Mouse (Mus musculus): ENCODE measurements at regions not wholly inside any gene's neighbourhood (a gene's known extent, or its start where the extent isn't known, plus 50 kb on each side); places are given as distances from the start of the nearest gene placed in this dataset.

- no peak for DNase-seq
Observed at GRCm38 (mm10) chr14:36819826-36820225, 148.8 kb downstream of the Ccser2 start.

DNA sequence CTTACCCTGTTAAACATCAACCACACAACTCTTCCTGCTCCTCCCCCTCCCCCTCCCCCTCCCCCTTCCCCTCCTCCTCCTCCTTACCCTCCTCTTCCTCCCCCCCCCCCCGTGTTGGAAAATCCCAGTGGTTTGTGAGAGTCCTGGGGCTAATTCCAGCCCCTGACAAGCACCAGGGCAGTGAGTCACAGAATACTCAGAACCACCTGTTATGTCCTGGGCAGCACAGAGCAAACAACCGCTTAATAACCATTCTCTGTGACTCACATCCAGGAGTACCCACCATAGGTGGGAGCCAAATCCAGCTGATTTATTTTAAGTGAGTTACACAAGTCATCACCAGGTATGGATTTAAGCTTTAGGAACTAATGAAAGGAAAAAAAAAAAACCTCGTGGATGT is 166.2 kb downstream of the Ccser2 start:
- DNase-seq = no peak

- DNase-seq = no peak
Observed at GRCm38 (mm10) chr14:36799820-36800219, 168.8 kb downstream of the Ccser2 start.

DNA sequence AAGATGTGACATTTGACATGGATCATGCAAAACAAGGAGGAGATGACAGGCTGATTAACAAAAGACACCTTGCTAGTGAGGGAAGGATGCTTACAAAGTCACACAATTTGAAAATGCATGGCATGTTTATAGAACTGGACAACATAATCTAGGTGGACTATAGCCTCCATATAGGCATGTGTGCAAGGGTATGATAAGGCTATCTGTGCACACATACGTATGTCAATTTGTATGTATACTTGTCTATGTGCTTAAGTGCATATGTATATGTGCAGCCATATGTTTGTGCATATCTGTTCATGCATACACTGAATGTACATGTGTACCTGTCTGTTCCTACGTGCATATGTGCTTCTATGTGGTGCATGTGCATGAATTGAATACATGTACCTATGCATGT is 186.7 kb downstream of the Ccser2 start:
- DNase-seq = no peak

DNA sequence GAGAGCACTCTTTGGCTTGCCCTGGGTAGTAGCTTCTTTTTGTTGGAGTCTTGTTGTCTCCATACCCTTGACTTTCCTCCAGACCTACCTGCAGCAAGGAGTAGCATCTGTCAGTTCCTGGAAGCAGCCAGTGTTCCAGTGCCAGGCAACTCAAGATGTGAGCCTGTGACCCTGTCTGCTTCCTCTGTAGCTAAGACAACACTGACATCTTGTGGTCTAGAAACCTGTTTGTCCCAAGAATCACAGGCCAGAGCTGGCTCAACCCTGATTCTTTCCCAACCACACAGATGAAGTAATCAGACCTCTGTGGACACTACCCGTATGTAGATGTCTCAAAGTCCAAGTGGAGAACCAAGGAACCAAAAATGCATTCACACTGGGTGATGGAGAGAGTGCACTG is 189.6 kb downstream of the Ccser2 start:
- no peak for DNase-seq

GRCm38 (mm10) chr14:36774349-36774748 is 194.2 kb downstream of the Ccser2 start:
- peak; percentile 60 for DNase-seq

DNA sequence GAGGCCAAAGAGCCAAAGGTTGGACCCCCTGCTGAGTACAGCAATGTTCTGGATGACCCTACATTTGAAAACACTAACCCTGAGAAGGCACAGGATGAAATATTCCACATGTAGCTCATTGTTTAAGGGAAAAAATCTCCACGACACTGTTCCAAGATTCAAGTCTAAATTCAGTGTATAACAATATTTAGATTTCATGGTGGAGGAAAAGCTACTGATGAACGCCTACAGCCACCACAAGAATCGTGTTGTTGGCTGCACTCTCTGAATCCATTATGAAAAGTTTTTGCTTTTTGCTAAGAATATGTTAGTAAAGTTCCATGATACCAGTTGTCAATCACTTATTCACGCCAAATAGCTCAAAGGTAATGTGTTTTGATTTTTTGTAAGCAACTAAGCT is 204.2 kb downstream of the Ccser2 start:
- no peak for DNase-seq

- DNase-seq = no peak
Observed at GRCm38 (mm10) chr14:36756056-36756455, 212.5 kb downstream of the Ccser2 start.

DNA sequence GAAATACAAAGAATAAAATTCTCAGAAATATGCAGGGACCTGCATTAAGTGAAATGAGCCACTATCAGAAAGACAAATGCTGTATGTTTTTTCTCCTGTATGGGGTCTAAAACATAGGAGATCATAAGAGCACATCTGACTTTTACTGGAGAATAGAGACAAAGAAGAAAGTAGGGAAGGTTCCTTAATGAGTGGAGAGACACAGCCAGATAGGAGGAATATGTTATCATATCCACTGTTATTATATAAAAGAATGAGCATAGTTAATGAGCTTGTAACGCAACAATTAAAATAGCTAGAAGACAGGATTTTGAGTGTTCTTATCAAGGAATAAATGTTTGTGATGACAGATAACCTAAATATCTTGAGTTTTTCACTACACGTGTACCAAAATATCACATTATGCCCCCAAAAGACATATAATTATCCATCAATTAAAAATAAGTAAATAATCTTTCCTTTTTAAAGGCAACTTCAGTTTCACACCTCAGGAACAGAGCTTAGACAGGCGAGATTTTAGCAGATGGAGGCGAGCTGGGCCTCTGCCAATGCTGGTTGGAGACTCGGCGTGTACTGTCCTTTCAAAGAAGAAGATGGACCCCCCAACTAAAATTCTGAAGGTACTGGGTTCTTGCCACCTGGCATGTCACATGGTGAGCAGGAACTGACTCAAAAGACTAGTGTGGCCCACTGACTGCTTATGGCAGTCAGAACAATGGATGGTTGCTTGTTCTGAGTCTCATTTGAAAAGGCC is 220.3 kb downstream of the Ccser2 start:
- no peak for DNase-seq

DNA sequence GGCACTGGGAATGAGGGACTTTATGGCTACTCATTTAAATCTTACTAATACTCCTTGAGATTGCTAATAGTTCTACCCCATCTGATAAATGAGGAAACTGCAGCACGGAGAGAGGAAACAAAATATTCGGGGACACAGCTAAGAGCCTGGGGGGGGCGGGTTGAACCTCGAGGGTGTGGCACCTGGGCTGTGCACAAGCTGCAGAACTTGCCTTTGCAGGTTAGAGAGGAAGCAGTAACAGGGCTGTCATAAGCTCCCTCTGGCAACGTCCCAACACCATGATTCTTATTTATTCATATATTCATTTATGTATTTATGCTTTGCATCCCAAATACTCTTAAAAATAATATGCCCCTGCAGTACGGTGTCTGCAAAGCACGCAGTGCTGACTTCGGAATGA is 237.5 kb downstream of the Ccser2 start:
- no peak for DNase-seq

DNA sequence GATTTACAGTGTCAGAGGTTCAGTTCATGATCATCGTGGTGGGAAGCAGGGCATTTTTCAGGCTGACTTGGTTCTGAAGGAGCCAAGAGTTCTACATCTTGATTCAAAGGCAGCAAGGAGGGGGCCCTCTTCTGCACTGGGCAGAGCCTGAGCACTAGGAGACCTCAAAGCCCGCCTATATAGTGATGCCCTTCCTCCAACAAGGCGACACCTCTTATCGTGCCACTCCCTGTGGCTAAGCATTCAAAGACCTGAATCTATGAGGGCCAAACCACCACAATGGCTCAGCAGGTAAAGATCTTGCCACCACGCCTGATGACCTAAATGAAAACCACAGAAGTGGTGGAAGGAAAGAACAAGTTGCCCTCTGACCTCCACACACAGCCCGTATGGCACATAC is 242.5 kb downstream of the Ccser2 start:
- no peak for DNase-seq

DNA sequence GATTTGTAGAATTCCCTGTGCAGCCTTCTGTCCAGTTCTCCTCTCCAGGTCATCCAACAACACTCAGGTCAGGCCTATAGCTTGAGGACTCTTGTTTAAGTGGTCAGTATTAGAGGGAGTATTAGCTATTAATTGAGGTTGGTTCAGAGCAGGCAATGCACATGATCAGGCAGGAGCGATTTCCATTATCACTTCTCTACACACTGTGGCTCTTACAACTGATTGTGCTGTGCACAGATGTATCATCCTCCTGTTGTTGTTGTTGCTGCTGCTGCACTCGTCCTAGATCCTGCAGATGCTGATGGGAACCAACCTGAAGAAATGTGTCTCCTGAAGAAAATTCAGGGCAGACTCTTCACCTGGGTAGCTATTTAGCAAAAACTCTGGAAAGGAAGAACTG is 252.9 kb downstream of the Ccser2 start:
- DNase-seq = no peak

DNA sequence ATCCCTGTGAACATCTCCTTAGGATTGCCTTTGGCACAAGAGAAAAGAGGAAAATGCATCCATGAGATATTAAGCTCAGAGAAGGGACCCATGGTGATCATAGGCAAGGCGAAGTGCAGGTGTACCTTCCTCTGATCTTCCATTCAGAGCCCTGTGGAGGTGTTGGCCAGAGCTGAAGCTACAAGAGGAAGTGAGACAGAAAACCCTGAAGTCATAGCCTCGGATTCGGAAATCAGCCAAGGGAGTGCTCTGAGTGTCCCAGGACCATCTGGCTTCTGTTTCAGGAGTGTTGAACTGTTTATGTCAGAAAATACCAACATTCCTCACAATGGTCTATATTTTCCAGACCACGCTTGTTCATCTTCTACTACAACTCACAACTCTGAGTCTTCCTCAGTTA is 271.6 kb downstream of the Ccser2 start:
- DNase-seq = no peak

DNA sequence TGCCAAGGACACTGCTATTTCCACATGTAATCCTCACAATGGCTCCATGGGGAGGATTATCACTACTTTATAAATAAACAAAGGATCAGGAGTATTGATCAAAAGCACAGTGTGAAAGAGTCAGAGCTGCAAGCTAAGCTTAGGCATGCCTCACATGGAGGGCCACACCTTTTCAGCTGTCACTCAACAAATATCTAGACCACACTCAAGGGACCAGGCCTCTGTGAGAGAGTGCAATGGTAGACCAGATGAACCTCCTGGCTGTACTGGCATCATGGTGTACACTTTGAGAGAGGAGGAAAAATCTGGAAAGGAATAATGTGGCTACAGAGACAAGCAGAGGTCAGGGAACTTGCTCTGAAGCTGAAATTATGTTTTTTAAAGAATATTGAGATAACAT is 276.6 kb downstream of the Ccser2 start:
- DNase-seq = no peak

- no peak for DNase-seq
Observed at GRCm38 (mm10) chr14:36691018-36691417, 277.6 kb downstream of the Ccser2 start.

- DNase-seq = no peak
Observed at GRCm38 (mm10) chr14:36658678-36659263, 309.8 kb downstream of the Ccser2 start.

- DNase-seq = no peak
Observed at GRCm38 (mm10) chr14:36658193-36658592, 310.4 kb downstream of the Ccser2 start.

GRCm38 (mm10) chr14:36652982-36653557 is 315.5 kb downstream of the Ccser2 start:
- peak; percentile 32 for DNase-seq

DNA sequence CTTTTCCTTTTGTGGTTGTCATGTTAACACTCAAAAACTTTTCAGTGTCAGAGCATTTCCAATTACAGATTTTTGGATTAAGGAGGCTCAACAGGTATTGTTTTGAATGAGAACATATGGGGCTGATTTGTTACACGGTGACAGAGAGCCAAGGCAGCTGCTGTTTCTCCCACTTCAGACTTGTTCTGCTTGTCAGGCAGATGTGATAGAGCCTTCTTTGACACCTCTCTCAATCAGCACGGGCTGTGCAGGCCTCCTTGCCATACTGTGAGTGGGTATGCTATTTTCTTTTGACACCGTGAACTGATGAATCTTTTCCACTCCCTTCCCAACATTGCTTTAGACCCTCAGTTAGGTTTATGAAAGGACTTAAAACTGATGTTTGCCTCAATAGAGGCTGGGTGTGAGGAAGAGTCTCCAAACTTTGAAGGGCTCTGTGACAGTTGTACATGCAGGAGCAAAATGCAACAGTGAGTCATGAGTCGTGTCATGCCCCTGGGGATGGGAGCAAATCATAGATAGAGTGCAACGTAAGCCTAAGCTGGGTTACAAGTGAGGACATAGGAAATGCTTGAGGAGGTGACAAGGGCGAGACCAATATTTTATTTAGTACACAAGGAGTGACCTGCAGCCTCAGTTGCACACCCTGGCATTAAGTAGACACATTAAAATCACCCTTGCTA is 317.4 kb downstream of the Ccser2 start:
- peak; percentile 24 for DNase-seq

- DNase-seq = no peak
Observed at GRCm38 (mm10) chr14:36646649-36647048, 321.9 kb downstream of the Ccser2 start.

GRCm38 (mm10) chr14:36646237-36646636 is 322.3 kb downstream of the Ccser2 start:
- no peak for DNase-seq

DNA sequence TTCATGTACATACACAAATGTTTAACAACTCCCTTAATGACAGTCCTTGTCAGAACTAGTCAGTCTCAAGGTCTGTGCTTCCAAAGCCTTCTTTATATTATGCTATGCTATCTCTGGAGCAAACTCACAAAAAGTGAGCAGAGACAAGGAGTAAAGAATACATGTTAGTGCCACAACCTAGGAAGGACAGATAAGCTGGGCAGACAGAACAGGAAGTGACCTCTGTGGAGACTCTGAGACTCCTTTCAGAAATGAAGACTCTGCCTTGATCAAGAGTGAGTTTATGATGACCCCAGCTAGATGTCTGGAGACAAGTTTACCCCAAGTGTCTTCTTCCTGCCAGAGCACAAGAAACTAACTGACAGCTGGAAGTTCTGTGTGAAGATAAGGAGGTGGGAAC is 343.8 kb downstream of the Ccser2 start:
- no peak for DNase-seq

DNA sequence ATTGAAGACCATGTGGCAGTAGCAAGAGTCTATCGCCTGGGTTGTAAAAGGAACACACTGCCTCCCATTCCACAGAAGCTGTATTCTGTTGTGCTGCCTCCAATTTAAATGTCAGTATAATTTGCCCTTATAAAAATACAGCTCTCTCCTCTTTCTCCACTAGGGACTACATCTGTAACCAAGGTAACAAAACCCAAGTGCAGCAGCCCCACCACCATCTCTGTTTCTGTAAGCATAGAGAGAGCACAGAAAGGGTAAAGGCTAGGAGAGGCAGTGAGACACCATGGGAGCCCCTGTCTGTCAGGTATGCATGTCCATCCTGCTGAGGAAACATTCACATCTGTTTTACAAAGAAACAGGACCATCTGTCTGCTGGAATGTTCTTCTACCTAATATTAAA is 344.4 kb downstream of the Ccser2 start:
- no peak for DNase-seq

GRCm38 (mm10) chr14:36623036-36623435 is 345.5 kb downstream of the Ccser2 start:
- no peak for DNase-seq

All from heart, postnatal 4 days (tissue).